Mouse (Mus musculus) forebrain, postnatal 0 days (tissue): Measurements from ENCODE around the gene Ercc6. TPM values are rescaled to one million over a fixed set of nuclear protein-coding genes. Genes with fewer than 3 reads are reported as not detected.
A peak's percentile ranks its signal among the peaks of the same experiment; 100 is the strongest.

ENCODE experiments used
- ATAC-seq: fragments of 200-750 bp; cut with Nextera tagmentation; 2 replicates; pipeline ENCODE4 v1.8.0; 2017; ENCODE audit warnings: mild to moderate bottlenecking, moderate library complexity
- DNase-seq: peaks from one replicate; pipeline ENCODE4 v3.0.0-alpha.2; 2015
- H3K27ac ChIP-seq: fragments of 300-500 bp; sonication (generic); 2 replicates; pipeline ENCODE4 v1.5.1; 2014; ENCODE audit warnings: low read depth, mild to moderate bottlenecking, antibody characterized with exemption, low read length, moderate library complexity, mixed read lengths
- H3K27me3 ChIP-seq: fragments of 300-500 bp; sonication (generic); 2 replicates; pipeline ENCODE4 v1.6.1; 2014; ENCODE audit warnings: mild to moderate bottlenecking, low read length, mixed read lengths; ENCODE audit not compliant: insufficient read depth
- H3K36me3 ChIP-seq: fragments of 300-500 bp; sonication (generic); 2 replicates; pipeline ENCODE4 v1.6.1; 2014; ENCODE audit warnings: mild to moderate bottlenecking, moderate library complexity; ENCODE audit not compliant: insufficient read depth
- H3K4me1 ChIP-seq: fragments of 300-500 bp; sonication (generic); 2 replicates; pipeline ENCODE4 v1.6.1; 2014; ENCODE audit warnings: antibody characterized with exemption; ENCODE audit not compliant: insufficient read depth
- H3K4me2 ChIP-seq: fragments of 300-500 bp; sonication (generic); 2 replicates; pipeline ENCODE4 v1.6.1; 2014; ENCODE audit warnings: low read depth, mild to moderate bottlenecking, moderate library complexity
- H3K4me3 ChIP-seq: fragments of 300-500 bp; sonication (generic); 2 replicates; pipeline ENCODE4 v1.5.1; 2014; ENCODE audit warnings: low read depth, low read length, mixed read lengths
- H3K9ac ChIP-seq: fragments of 300-500 bp; sonication (generic); 2 replicates; pipeline ENCODE4 v1.6.1; 2014; ENCODE audit warnings: mild to moderate bottlenecking
- H3K9me3 ChIP-seq: fragments of 300-500 bp; sonication (generic); 2 replicates; pipeline ENCODE4 v1.6.1; 2016; ENCODE audit warnings: low read length
- CTCF ChIP-seq: sonication (generic); IDR thresholded peaks from 2 replicates; pipeline ENCODE4 v1.5.1; 2016; ENCODE audit warnings: antibody characterized with exemption, control low read depth, low read depth
- WGBS: fragments of 180-500 bp; shearing (Covaris S2); extraction: QIAGEN DNeasy Blood & Tissue Kit; methylation state at CpG from one replicate; pipeline ENCODE4 v1.1.7; 2014; 5-methylcytosine and 5-hydroxymethylcytosine counted together
- polyA plus RNA-seq: library from polyadenylated mRNA; unstranded; fragments of >200 nt; fragmentation: Nextera tagmentation; extraction: Ambion mirVana; gene quantifications from 2 replicates; pipeline ENCODE4 v1.2.1, GENCODE M21; 2015
- total RNA-seq: library from RNA; depleted of rRNA; stranded (reverse); fragments of >200 nt; gene quantifications from 2 replicates; pipeline ENCODE4 v1.2.3, GENCODE M21; 2014

Gene Ercc6
- total and polyA plus RNA-seq, 2 experiments from 2014 or later: 18.0 to 19.5 TPM

- peaks cover 80% of the 10 kb centered on the region for H3K36me3 ChIP-seq
- no peaks in the 10 kb centered on the region for H3K4me1 ChIP-seq
- TF ChIP-seq CTCF: no peak
- WGBS: 86% methylated on average over 6 of the region's 6 CpGs
- no peak overlapping the region for H3K4me2 ChIP-seq
- H3K4me3 ChIP-seq: no peak overlapping the region
- no peak overlapping the region for H3K27ac ChIP-seq
- H3K27me3 ChIP-seq: no peaks in the 10 kb centered on the region
- no peaks in the 10 kb centered on the region for H3K9me3 ChIP-seq
- no peak for ATAC-seq
- DNase-seq: no peak
- H3K9ac ChIP-seq: no peak overlapping the region
Measured at GRCm38 (mm10) chr14:32563661-32564060, 50.3 kb downstream of the Ercc6 start.

GRCm38 (mm10) chr14:32572519-32572918, 59.2 kb downstream of the Ercc6 start:
- Histone ChIP-seq H3K4me2 (no peak overlapping the region), H3K36me3 (peaks cover 55% of the 10 kb centered on the region), H3K9ac (no peak overlapping the region), H3K9me3 (no peaks in the 10 kb centered on the region), H3K27ac (no peak overlapping the region), H3K27me3 (no peaks in the 10 kb centered on the region), H3K4me1 (no peaks in the 10 kb centered on the region), H3K4me3 (no peak overlapping the region)
- no peak for ATAC-seq
- 51% methylated on average over 8 of the region's 8 CpGs for WGBS
- no peak for DNase-seq
- TF ChIP-seq CTCF: peak; percentile 45

- Histone ChIP-seq H3K4me1 (no peaks in the 10 kb centered on the region), H3K9ac (no peak overlapping the region), H3K27ac (no peak overlapping the region), H3K4me2 (no peak overlapping the region), H3K9me3 (no peaks in the 10 kb centered on the region), H3K4me3 (no peak overlapping the region), H3K36me3 (peaks cover 40% of the 10 kb centered on the region), H3K27me3 (no peaks in the 10 kb centered on the region)
- ATAC-seq (no peak), DNase-seq (no peak)
- TF ChIP-seq CTCF: no peak
- WGBS: 96% methylated on average over 2 of the region's 2 CpGs
Measured at GRCm38 (mm10) chr14:32578420-32578819, 65.1 kb downstream of the Ercc6 start.

- Histone ChIP-seq H3K36me3 (peaks cover 5% of the 10 kb centered on the region), H3K9ac (no peak overlapping the region), H3K27ac (no peak overlapping the region), H3K9me3 (no peaks in the 10 kb centered on the region), H3K4me3 (no peak overlapping the region), H3K4me2 (no peak overlapping the region), H3K4me1 (no peaks in the 10 kb centered on the region), H3K27me3 (no peaks in the 10 kb centered on the region)
- no peak for TF ChIP-seq CTCF
- ATAC-seq: no peak
- 92% methylated on average over 9 of the region's 9 CpGs for WGBS
- no peak for DNase-seq
Measured at GRCm38 (mm10) chr14:32583696-32584095, 70.4 kb downstream of the Ercc6 start.

- WGBS: 12% methylated on average over 10 of the region's 10 CpGs
- Histone ChIP-seq H3K36me3 (no peaks in the 10 kb centered on the region), H3K4me1 (no peaks in the 10 kb centered on the region), H3K27me3 (peaks cover 6% of the 10 kb centered on the region), H3K9ac (no peak overlapping the region), H3K27ac (no peak overlapping the region), H3K9me3 (no peaks in the 10 kb centered on the region), H3K4me3 (no peak overlapping the region), H3K4me2 (no peak overlapping the region)
- TF ChIP-seq CTCF: peak; percentile 97
- peak; percentile 86 for ATAC-seq
- peak; percentile 90 for DNase-seq
Measured at GRCm38 (mm10) chr14:32587013-32587784, 73.9 kb downstream of the Ercc6 start.

- no peak for ATAC-seq
- Histone ChIP-seq H3K4me2 (no peak overlapping the region), H3K36me3 (no peaks in the 10 kb centered on the region), H3K9me3 (no peaks in the 10 kb centered on the region), H3K27ac (no peak overlapping the region), H3K4me3 (no peak overlapping the region), H3K9ac (no peak overlapping the region), H3K27me3 (peaks cover 30% of the 10 kb centered on the region), H3K4me1 (no peaks in the 10 kb centered on the region)
- DNase-seq: no peak
- 73% methylated on average over 3 of the region's 3 CpGs for WGBS
- no peak for TF ChIP-seq CTCF
Measured at GRCm38 (mm10) chr14:32590377-32590776, 77.1 kb downstream of the Ercc6 start.

- Histone ChIP-seq H3K4me1 (peaks cover 6% of the 10 kb centered on the region; the same call in 1 of the 2 replicates), H3K9ac (no peak overlapping the region), H3K4me2 (peak overlapping the region; percentile 50), H3K9me3 (no peaks in the 10 kb centered on the region), H3K27ac (no peak overlapping the region), H3K4me3 (peak overlapping the region; percentile 27), H3K27me3 (peaks cover 75% of the 10 kb centered on the region), H3K36me3 (no peaks in the 10 kb centered on the region)
- TF ChIP-seq CTCF: no peak
- peak; percentile 73 for DNase-seq
- ATAC-seq: peak; percentile 69
- under 1% methylated on average over 78 of the region's 78 CpGs for WGBS
Measured at GRCm38 (mm10) chr14:32597232-32598231, 84.2 kb downstream of the Ercc6 start.
